Mouse (Mus musculus) midbrain, embryonic 15.5 days (tissue): ENCODE results near the gene Gm20894. TPM values are rescaled to one million over a fixed set of nuclear protein-coding genes. Genes with fewer than 3 reads are reported as not detected.
"Not testable (repeated sequence)": the region's sequence is repeated elsewhere in the genome, so short reads cannot be mapped to it uniquely, and the experiment has no call there.

Experiments used
- ATAC-seq: fragments of 200-750 bp; cut with Nextera tagmentation; replicated peaks from 2 replicates; pipeline ENCODE4 v1.8.0; 2017; ENCODE audit warnings: moderate TSS enrichment
- H3K27ac ChIP-seq: fragments of 300-500 bp; sonication (generic); 2 replicates; pipeline ENCODE4 v1.5.1; 2015; ENCODE audit warnings: mild to moderate bottlenecking, inconsistent platforms
- H3K27me3 ChIP-seq: fragments of 300-500 bp; sonication (generic); replicated peaks from 2 replicates; pipeline ENCODE4 v1.6.1; 2015; ENCODE audit warnings: inconsistent platforms
- H3K36me3 ChIP-seq: fragments of 300-500 bp; sonication (generic); replicated peaks from 2 replicates; pipeline ENCODE4 v1.6.1; 2015; ENCODE audit warnings: inconsistent platforms
- H3K4me1 ChIP-seq: fragments of 300-500 bp; sonication (generic); 2 replicates; pipeline ENCODE4 v1.6.1; 2015; ENCODE audit warnings: inconsistent platforms
- H3K4me2 ChIP-seq: fragments of 300-500 bp; sonication (generic); 2 replicates; pipeline ENCODE4 v1.6.1; 2015; ENCODE audit warnings: inconsistent platforms, mild to moderate bottlenecking, moderate library complexity
- H3K4me3 ChIP-seq: fragments of 300-500 bp; sonication (generic); 2 replicates; pipeline ENCODE4 v1.5.1; 2015; ENCODE audit warnings: mild to moderate bottlenecking, inconsistent platforms
- H3K9ac ChIP-seq: fragments of 300-500 bp; sonication (generic); 2 replicates; pipeline ENCODE4 v1.6.1; 2015; ENCODE audit warnings: mild to moderate bottlenecking, inconsistent platforms
- H3K9me3 ChIP-seq: fragments of 300-500 bp; sonication (generic); 2 replicates; pipeline ENCODE4 v1.6.1; 2016; ENCODE audit warnings: inconsistent platforms
- WGBS: fragments of 180-500 bp; shearing (Covaris S2); methylation state at CpG from one replicate; pipeline ENCODE4 v1.1.7; 2015; ENCODE audit warnings: mixed read lengths; 5-methylcytosine and 5-hydroxymethylcytosine counted together
- polyA plus RNA-seq: library from polyadenylated mRNA; unstranded; fragments of >200 nt; fragmentation: Nextera tagmentation; extraction: Ambion mirVana; gene quantifications from 2 replicates; pipeline ENCODE4 v1.2.1, GENCODE M21; 2015

Gene Gm20894
- polyA plus RNA-seq: not detected in 2 replicates

GRCm38 (mm10) chrY:28271412-28271811 lies at the start of gene Gm20894:
Gm20894 (minus strand) TSS chrY:28271512.
- not testable (repeated sequence) for H3K27ac ChIP-seq, H3K9me3 ChIP-seq, H3K4me1 ChIP-seq, ATAC-seq, H3K36me3 ChIP-seq, H3K4me3 ChIP-seq, H3K4me2 ChIP-seq, H3K27me3 ChIP-seq, H3K9ac ChIP-seq
- WGBS: no CpG with 5 or more reads among the region's 5 CpGs
